Mouse (Mus musculus): ENCODE measurements around the gene Prdm13.

Gene Prdm13

GRCm38 (mm10) chr4:21685595-21686091 lies at the start of gene Prdm13:
Gene Prdm13 (minus strand): TSS chr4:21685963.
- no peak for DNase-seq (ENCODE audit: low read depth, low spot score)

- DNase-seq (ENCODE audit: low read depth, low spot score), result peak; percentile 89
Measured at GRCm38 (mm10) chr4:21727615-21728165, 41.9 kb upstream of the Prdm13 start, which contains the start of gene Ccnc. Gene Ccnc (plus strand): TSS chr4:21727701.

- peak; percentile 57 for DNase-seq (ENCODE audit: low read depth, low spot score)
Measured at GRCm38 (mm10) chr4:21726912-21727614, 41.3 kb upstream of the Prdm13 start.

DNA sequence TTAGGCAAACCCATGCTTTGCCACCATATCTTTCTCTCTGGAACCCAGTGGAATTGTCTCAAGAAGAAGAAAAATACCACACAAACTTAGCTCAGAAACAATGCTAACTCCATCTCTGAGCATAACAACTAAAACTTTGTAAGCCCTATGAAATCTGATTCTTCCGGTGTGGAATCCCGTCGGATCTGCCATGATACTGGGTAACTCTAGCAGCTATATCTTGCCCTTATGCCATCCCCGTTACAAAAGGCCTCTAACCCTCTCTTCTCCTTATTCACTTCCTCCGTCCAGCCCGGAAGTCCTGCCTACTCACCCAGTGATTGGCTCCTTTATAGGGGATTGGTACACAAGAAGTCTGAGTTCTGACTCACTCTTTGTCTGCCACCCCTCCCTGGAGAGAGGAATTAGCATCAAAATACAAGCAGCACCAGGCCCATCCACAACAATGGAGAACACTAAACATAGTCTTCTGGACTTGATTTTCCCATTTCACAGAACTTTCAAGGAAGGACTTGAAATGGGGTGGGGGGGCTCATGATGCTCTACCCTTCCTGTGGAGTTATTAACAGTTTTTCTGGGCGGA lies 37.1 kb upstream of the Prdm13 start:
- DNase-seq (ENCODE audit: low read depth, low spot score), result no peak

DNA sequence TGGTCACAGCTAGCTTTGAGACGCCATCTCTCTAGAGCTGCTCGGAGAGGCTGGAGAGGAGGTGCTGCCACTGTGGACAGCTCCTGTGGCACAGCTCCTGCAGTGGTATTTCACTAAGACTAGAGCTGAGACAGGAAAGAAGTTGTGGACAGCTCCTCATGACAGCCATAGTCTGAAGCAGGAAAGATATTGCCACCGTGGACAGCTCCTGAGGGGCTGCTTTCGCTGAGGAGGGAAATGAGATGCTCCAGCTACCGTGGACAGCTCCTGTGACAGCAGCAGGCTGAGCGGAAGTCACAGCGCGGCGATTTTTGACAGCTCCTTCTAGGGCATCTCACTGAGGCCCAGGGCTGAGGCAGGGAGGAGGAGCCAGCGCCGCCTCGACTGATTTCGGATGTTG lies 26.4 kb upstream of the Prdm13 start:
- DNase-seq (ENCODE audit: low read depth, low spot score), result no peak

GRCm38 (mm10) chr4:21705046-21705445 lies 19.3 kb upstream of the Prdm13 start:
- no peak for DNase-seq (ENCODE audit: low read depth, low spot score)

- peak; percentile 12 for DNase-seq (ENCODE audit: low read depth, low spot score)
Measured at GRCm38 (mm10) chr4:21695638-21696254, 10.0 kb upstream of the Prdm13 start.

DNA sequence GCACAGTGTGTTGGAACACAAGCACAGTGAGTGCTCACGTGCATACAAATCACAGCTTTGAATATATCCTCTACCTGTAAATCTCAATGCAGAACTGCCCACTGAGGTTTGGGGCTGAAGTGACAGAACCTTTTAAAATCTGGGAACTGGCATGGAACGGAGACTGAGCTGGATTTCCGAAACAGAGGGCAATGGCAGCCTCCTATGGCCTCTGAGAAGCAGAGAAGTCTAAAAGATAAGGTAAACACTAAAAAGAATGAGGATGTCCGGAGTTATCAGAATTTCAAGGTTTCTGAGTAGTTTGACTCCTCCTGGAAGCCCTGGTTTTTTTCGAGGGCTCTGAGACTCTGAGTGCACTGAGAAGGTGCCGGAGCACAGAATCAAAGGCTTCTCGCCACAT lies 4.5 kb upstream of the Prdm13 start:
- no peak for DNase-seq (ENCODE audit: low read depth, low spot score)

DNA sequence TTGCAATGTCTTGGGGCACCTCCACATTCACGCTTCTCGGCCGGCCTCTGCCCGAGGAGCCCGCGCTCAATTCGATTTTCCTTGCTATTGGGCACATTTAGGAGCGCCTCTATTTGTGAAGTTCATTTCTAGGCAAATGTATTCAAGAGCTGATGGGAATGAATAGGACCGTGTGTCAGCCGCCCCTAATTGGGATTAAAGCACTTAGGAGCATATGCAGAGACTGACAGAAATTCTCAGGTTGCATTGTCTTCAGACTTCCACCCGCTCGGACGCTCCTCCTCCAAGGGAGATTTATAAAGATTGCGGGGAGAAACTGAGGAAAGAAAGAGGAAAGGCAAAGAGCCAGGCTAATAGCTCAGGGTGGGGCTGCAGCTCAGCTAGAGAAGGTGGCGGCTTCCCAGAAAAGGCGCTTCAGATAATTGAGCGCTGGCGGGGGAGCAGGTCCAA lies 3.8 kb upstream of the Prdm13 start:
- no peak for DNase-seq (ENCODE audit: low read depth, low spot score)

DNA sequence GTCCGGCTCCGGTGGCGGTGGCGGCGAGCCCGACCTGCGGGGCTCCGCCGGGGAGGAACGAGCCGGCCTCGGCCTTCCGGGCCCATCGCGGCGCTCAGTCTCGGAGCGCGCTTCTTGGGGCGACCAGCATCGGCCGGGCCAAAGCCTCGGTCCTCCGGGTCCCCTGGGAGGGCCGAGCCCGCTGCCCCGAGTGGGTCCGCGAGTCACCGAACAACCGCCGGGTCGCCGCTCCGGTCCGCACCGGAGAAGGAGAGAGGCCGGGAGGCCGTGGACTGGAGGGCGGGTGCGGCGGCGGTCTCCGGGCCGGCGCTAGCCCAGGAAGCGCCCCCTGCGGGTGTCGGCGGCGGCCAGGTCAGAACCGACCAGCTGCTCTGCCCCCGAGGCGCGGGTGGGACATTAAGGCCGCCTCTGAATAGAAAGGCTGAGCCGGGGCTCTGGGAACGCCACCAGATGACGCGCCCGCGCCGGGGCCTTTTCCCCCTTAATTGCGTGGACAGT lies 3.0 kb upstream of the Prdm13 start:
- DNase-seq (ENCODE audit: low read depth, low spot score), result no peak

DNA sequence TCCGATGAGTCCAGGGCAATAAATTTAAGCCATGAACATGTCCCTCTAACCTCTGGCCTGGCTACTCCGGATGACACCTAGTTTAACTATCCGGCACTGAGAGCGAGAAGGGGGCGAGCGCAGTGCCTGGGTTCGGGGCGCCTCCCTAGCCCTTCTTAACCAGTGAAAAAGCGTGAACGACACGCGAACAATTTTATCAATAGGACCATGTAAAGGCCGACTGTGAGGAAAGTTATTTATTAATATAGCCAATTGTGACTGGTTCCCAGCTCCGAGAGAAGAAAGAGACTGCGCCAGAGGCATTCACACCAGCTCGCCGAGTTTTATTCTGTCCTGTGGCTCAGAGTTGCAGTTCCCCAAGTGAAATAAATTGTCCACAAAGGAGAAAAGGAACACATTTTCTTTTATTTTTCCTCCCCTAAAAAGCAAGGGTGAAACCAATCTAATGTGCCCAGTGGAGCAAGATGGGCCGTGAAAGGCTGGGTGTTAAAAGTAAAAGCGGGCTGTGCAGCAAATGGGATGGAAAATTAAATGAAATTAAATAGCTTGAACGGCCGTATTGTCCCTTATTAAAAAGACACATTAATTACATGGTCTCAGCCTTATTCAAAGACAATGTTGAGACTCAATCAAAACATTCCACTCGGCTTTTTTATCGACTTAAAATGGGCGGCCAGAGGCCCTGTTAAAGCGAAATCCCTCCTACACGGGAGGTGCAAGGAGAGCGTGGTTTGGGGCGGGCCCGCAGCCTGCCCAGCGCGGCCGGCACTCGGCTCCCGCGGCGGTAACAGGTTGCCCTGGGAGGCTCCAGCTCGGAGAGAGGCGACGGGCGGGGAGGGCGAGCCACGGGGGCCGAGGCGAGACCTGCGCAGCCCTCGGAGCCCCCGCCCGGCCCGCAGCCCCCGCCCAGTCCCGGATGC lies 2.3 kb upstream of the Prdm13 start:
- no peak for DNase-seq (ENCODE audit: low read depth, low spot score)

GRCm38 (mm10) chr4:21686934-21687333 lies 1.2 kb upstream of the Prdm13 start:
- DNase-seq (ENCODE audit: low read depth, low spot score), result no peak

- DNase-seq (ENCODE audit: low read depth, low spot score), result no peak
Measured at GRCm38 (mm10) chr4:21686416-21686815, 653 bp upstream of the Prdm13 start.

GRCm38 (mm10) chr4:21684341-21684970 lies 1.3 kb downstream of the Prdm13 start:
- no peak for DNase-seq (ENCODE audit: low read depth, low spot score)

GRCm38 (mm10) chr4:21682421-21683150 lies 3.2 kb downstream of the Prdm13 start:
- DNase-seq (ENCODE audit: low read depth, low spot score), result no peak

- no peak for DNase-seq (ENCODE audit: low read depth, low spot score)
Measured at GRCm38 (mm10) chr4:21680971-21681370, 4.8 kb downstream of the Prdm13 start.

- no peak for DNase-seq (ENCODE audit: low read depth, low spot score)
Measured at GRCm38 (mm10) chr4:21679624-21680480, 5.9 kb downstream of the Prdm13 start.

DNA sequence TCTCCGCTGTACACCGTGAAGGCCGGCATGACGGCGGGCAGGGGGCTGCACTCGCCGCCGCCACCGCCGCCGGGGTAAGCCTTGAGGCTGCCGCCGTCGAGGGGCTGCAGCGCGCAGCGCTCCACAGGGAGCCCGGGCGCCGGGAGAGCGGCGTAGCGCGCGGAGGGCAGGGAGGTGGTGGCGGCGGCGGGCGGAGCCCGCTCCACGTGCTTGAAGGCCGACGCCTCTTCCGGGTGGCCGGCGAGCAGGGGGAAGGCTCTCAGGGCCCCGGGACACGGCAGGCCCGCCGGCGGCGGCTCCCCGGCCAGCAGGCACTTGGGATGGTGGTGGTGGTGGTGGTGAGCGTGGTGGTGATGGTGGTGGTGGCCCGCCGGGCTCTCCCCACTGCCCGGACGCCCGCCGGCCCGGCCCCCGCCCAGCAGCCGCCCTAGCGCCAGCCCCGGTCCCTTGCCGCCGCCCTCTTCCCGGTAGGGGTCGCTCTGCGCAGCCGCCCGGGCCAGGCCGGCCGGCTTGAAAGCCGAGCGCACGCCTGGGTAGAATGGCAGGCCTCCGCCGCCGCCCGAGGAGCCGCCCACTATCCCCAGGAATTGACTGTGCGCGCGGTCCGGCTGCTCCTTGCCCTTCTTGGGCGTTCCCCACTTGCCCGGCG lies 6.7 kb downstream of the Prdm13 start:
- DNase-seq (ENCODE audit: low read depth, low spot score), result no peak

All from c-Kit-negative CD71-positive TER-119-positive erythroid progenitor cells, embryonic 14.5 days (primary cell).